Mouse (Mus musculus) heart, postnatal 0 days (tissue): ENCODE data around the gene Tedc1.

Experiments used
- CTCF ChIP-seq: IDR thresholded peaks from 2 replicates; pipeline ENCODE4 v1.5.1; 2016; ENCODE audit warnings: antibody characterized with exemption, control low read depth, low read depth
- EP300 ChIP-seq: IDR thresholded peaks from 2 replicates; pipeline ENCODE4 v1.6.1; 2016; ENCODE audit warnings: antibody characterized with exemption, low read depth

DNA sequence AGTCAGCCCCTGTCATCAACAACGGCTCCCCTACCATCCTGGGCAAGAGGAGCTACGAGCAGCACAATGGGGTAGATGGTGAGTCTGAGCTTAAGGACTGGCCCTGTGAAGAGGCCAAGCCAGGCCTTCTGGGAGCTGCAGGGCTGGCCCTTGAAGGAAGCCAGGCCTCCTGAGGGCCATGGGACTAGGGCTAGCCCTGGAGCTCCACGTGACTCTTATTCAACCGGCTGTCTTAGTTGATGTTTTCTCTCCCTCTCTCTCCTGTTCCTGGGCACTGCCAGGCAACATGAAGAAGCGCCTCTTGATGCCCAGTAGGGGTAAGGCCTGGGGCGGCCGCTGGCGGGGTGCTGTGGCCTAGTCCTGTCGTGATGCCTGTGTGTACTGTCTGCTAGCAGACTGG, 23.0 kb upstream of the Tedc1 start:
- TF ChIP-seq CTCF: no peak
- TF ChIP-seq EP300: no peak
